Mouse (Mus musculus) embryonic fibroblast, embryonic 13.5 days (primary cell): ENCODE data around the gene Ppy. TPM values are rescaled to one million over a fixed set of nuclear protein-coding genes. Genes with fewer than 3 reads are reported as not detected.

Source experiments
- H3K27ac ChIP-seq: 2 replicates; pipeline ENCODE4 v1.5.1; 2012; ENCODE audit warnings: low read length, control low read depth, inconsistent platforms; ENCODE audit not compliant: insufficient read depth
- H3K4me1 ChIP-seq: 2 replicates; pipeline ENCODE4 v1.6.1; 2011; ENCODE audit warnings: low read length; ENCODE audit not compliant: control insufficient read depth, insufficient read depth
- H3K4me3 ChIP-seq: 2 replicates; pipeline ENCODE4 v1.5.1; 2011; ENCODE audit warnings: mild to moderate bottlenecking, control low read depth, low read length; ENCODE audit not compliant: insufficient read depth
- CTCF ChIP-seq: IDR thresholded peaks from 2 replicates; pipeline ENCODE4 v1.5.1; 2011; ENCODE audit warnings: mild to moderate bottlenecking, control low read depth, low read length, moderate library complexity, borderline replicate concordance; ENCODE audit not compliant: insufficient read depth
- POLR2A ChIP-seq: IDR thresholded peaks from 2 replicates; pipeline ENCODE4 v1.6.1; 2011; ENCODE audit warnings: low read depth, mild to moderate bottlenecking, control low read depth, low read length, moderate library complexity
- polyA plus RNA-seq: library from polyadenylated mRNA; stranded (reverse); fragments of >200 nt; gene quantifications from 2 replicates; pipeline ENCODE4 v1.2.4, GENCODE M21; 2011; ENCODE audit warnings: low read depth; ENCODE audit not compliant: missing spikeins, insufficient read length

Gene Ppy
- polyA plus RNA-seq = not detected in 2 replicates

DNA sequence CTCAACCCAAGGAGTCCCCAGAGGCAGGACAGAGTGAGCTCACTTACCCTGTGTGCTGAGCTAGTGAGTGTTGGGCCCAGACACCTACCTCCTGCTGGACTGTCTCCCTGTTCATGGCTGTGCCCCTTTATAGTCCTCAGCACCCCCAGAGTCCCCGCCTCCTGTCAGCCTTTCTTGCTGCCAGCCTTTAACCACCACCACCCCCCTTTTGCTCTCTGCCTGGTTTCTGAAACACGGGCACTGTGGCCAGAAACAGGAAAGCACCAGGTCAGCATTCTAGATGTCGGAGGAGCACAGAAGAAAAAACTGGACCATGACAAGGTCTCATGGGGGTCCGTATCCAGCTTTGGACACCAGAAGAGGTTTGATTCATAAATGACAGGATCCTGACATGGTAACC, at the start of gene Ppy:
Ppy (minus strand) TSS at position 101 of the 400 bp plus-strand sequence.
- H3K4me3 ChIP-seq = no peak within 1 kb of the TSS
- no peaks in the 10 kb centered on the region for H3K4me1 ChIP-seq
- H3K27ac ChIP-seq = no peak within 1 kb of the TSS
- TF ChIP-seq CTCF = no peak
- no peak for TF ChIP-seq POLR2A

DNA sequence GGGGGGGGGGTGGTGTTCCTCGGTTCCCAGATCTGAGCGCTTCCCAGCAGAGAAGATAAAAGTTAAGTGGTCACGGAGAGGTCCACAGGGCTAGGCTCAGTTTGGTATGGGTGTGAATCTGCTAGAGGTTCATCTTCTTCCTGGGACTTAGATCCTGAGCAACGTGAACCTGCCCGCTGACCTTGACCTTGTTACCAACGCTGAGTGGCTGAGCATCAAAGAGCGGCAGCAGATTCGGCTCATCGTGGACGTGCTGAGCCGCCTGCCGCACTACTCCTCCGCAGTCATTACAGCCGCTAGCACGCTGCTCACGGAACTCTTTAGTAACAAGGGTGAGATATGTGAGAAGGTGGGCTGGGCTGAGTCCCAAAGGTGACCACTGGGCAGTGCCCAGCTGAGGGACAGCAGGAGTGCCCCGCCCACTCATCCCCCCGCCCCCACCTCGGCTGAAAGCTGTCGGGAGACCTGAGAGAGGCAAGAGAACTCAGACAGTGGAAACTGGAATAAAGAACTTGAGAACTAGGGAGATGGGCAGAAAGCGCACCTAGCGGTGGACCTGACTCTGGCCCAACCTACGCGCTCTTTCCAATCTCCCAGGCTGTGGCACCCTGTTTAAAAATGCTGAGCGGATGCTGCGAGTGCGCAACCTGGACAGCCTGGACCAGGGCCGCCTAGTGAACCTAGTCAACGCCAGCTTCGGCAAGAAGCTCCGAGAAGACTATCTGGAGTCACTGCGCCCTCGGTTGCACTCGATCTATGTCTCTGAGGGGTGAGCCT, 46.3 kb upstream of the Ppy start:
- TF ChIP-seq POLR2A = no peak
- no peak for TF ChIP-seq CTCF
- H3K27ac ChIP-seq = no peak overlapping the region
- H3K4me3 ChIP-seq = no peak overlapping the region
- no peaks in the 10 kb centered on the region for H3K4me1 ChIP-seq

DNA sequence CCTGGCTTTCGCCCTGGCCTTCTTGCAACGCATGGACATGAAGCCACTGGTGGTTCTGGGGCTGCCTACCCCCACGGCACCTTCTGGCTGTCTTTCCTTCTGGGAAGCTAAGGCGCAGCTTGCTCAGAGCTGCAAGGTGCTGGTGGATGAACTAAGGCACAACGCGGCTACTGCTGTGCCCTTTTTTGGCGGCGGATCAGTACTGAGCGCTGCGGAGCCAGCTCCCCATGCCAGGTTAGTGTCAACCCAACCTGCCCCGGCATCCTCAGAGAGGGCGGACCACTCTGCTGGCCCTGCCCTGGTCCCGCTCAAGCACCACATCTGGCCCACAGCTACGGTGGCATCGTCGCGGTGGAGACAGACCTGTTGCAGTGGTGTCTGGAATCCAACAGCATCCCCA, 45.4 kb upstream of the Ppy start:
- Histone ChIP-seq H3K27ac (no peak overlapping the region), H3K4me3 (no peak overlapping the region), H3K4me1 (no peaks in the 10 kb centered on the region)
- TF ChIP-seq POLR2A = no peak
- no peak for TF ChIP-seq CTCF

DNA sequence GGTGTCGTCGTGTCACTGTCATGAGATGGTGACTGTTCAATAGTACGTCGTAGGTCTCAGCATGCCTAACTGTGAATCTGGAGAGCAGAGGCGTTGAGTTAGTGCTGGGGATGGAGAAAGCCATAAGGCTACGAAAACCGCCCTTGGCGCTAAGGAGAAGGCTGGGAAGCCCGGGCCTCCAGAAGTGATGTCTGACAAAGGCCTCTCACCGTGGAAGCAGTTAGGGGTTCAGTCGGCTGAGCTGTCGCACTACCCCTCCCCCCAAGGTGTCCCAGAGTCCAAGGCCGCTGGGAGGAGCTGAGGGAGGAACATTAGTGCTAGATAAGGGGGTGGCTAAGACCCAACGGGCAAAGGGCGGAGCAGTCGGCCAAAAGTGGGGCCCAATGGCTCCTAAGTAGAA, 44.9 kb upstream of the Ppy start:
- Histone ChIP-seq H3K4me3 (no peak overlapping the region), H3K4me1 (no peaks in the 10 kb centered on the region), H3K27ac (no peak overlapping the region)
- TF ChIP-seq CTCF (no peak), POLR2A (no peak)

DNA sequence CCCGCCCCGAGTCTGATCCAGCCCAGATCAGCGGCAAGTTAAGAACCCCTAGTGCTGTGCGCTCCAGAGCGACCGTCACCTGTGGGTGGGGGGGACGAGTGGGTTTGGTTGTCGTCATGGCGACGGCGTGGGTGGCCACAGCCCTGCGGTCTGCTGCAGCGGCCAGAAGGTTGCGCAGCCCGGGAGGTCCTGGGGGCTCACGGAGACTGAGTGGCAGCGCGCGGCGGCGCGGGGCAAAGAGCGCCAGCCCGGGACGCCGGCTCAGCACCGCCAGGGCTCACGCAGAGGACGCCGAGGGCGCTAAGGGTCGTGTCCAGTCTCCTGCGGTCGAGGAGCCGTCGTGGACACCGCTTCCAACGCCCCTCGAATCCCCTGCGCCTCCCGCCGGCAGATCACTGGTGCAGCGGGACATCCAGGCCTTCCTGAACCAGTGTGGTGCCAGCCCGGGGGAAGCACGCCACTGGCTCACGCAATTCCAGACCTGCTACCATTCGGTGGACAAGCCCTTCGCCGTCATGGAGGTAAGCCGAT, 44.4 kb upstream of the Ppy start, which contains the start of gene Nags:
Nags (plus strand) TSS at position 43 of the 531 bp plus-strand sequence.
- H3K27ac ChIP-seq = no peak within 1 kb of the TSS
- no peaks in the 10 kb centered on the region for H3K4me1 ChIP-seq
- no peak for TF ChIP-seq CTCF
- no peak for TF ChIP-seq POLR2A
- H3K4me3 ChIP-seq = 0 out of 2 replicates have a peak within 1 kb of the TSS, but pooled peaks have one; percentile 1

DNA sequence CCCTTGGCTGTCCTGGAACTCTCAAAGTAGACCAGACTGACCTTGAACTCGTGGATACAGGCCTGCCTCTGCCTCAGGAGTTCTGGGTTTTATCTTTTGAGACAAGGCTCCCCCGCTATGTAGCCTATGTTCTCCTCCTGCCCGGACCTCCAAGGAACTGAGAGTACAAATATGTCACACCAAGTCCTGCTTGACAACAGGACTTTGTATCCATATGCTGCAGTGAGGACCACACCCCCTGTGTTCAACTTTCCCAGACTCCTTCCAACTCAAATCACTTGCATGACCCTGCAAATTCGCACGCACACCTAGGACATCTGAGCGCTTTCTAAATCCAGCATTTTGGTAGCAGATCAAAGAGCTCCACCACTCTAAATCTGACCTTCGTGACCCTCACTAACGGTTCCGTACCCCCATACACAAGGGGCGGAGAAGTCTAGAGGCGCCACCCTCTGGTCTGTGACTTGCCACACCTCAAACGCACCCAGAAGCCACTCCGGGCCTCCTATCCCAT, 43.9 kb upstream of the Ppy start:
- no peak overlapping the region for H3K27ac ChIP-seq

DNA sequence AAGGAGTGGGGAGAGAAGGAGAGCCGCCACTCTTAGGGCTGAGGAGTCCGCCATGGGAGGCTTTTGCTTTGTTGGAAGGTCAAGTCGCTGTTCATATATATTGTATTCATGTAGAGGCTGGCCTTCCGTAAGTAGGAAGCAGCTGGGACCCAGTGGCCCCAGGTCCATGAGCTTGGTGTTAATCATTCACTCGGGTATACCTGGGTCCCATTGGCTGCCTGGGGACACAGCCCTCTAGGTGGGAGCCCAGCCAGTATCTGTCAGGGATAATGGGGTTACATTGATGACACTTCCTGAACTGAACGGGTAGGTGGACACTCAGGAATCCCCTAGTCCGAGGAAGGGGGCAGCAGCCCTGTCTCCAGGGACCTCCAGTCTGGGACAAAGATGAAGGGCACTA, 41.2 kb upstream of the Ppy start:
- TF ChIP-seq CTCF = no peak
- Histone ChIP-seq H3K4me1 (no peaks in the 10 kb centered on the region), H3K27ac (no peak overlapping the region), H3K4me3 (no peak overlapping the region)

More for the DNA sequence above, 43.9 kb upstream of the Ppy start:
- Histone ChIP-seq H3K4me1 (no peaks in the 10 kb centered on the region), H3K4me3 (no peak overlapping the region)
- TF ChIP-seq CTCF = no peak
- TF ChIP-seq POLR2A = no peak

DNA sequence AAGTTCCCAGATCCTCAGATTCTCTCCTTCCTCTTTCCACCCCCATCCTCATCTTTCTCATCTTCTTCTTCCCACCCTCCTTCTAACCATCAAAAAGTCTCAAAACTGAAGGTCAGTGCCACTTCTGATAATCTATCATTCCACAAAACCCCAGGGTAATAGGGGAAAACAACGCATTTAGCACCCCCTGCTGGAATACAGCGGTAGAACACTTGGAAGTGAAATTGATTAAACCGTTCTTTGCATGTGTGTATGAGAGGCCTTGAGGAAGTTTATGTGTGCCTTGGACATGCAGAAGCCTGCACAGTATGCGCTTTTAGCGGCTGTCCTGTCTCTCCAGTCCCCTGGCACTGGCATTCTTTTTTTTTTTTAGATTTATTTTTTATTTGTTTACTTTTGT, 39.4 kb upstream of the Ppy start:
- Histone ChIP-seq H3K27ac (no peak overlapping the region), H3K4me1 (no peaks in the 10 kb centered on the region), H3K4me3 (no peak overlapping the region)
- no peak for TF ChIP-seq CTCF
- TF ChIP-seq POLR2A = no peak

DNA sequence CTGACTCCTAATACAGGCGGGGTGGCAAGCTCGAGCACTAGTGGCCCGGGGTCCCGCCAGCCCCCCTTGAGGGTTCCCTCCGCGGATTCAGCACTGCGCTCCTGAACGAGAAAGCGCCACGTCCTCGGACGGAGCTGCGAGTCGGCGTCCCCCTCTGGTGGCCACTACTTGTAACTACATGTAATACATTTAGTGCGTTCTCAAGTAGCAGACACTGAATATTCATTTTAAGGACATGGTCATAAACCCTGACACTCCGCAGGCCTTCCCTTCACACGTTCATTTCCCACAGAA, 37.3 kb upstream of the Ppy start:
- H3K4me3 ChIP-seq = no peak overlapping the region
- H3K4me1 ChIP-seq = no peaks in the 10 kb centered on the region
- no peak overlapping the region for H3K27ac ChIP-seq
- TF ChIP-seq CTCF (peak; percentile 96), POLR2A (no peak)

DNA sequence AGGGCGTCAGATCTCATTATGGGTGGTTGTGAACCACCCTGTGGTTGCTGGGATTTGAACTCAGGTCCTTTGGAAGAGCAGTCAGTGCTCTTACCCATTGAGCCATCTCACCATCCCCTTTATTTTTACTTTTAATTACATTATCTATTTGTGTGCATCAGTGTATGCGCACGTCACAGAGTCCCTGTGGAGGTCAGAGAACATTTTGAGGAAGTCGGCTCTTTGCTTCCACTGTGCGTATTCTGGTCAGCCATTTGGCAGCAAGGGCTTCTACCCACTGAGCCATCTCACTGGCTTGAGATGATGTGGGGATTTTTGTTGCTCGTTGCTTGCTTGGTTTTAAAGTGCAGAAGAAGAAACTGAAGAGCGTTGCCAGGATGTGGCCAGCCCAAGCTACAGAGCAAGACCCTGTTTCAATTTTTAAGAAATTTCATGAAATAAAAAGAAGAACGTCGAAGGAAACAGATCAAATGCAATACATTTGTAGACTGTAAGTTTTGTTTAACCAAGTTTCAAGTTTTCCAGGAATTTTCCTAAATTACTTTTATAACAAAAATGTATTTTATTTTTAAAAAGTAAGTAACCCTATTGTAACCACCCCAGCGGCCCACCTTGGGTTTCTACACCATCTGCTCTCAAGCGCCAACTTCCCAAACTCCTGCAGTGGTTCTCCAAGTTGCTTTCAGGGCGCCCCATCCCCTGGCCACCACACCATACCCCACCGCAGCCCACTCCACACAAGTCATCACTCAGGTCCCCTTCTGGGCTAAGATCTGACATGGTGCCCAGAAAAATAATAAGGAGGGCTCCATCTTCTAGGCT, 36.7 kb upstream of the Ppy start:
- TF ChIP-seq CTCF (no peak), POLR2A (no peak)
- Histone ChIP-seq H3K27ac (no peak overlapping the region), H3K4me3 (no peak overlapping the region), H3K4me1 (no peaks in the 10 kb centered on the region)
